Mouse (Mus musculus) large intestine, adult 2 months (tissue): ENCODE results near the gene Ppm1e. TPM values are rescaled to one million over a fixed set of nuclear protein-coding genes. Genes with fewer than 3 reads are reported as not detected.
"Not testable (repeated sequence)": the region's sequence is repeated elsewhere in the genome, so short reads cannot be mapped to it uniquely, and the experiment has no call there.

Experiments
- DNase-seq: peaks from one replicate; pipeline ENCODE4 v3.0.0-alpha.2; 2012; ENCODE audit warnings: low read depth, low spot score
- WGBS: fragments of 180-500 bp; shearing (Covaris S2); methylation state at CpG from one replicate; pipeline ENCODE4 v1.1.7; 2018; 5-methylcytosine and 5-hydroxymethylcytosine counted together
- polyA plus RNA-seq: library from polyadenylated mRNA; depleted of rRNA; stranded (reverse); fragments of >200 nt; gene quantifications from 2 replicates; pipeline ENCODE4 v1.2.3, GENCODE M21; 2012

The Ppm1e gene
- polyA plus RNA-seq, 1 experiment: 0.69 TPM

DNA sequence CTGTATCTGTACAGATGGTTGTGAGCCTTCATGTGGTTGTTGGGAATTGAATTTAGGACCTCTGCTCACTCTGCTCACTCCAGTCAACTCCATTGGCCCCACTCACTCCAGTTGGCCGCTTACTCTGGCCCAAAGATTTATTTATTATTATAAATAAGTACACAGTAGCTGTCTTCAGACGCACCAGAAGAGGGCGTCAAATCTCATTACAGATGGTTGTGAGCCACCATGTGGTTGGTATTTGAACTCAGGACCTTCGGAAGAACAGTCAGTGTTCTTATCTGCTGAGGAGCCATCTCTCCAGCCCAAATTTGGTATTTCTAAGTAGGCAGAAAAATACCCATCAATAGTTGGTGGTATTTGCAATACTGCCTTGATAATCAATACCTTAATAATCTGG is 97.1 kb downstream of the Ppm1e start:
- not testable (repeated sequence) for DNase-seq
- 58% methylated on average over 4 of the region's 4 CpGs for WGBS

- DNase-seq: no peak
- 64% methylated on average over 10 of the region's 10 CpGs for WGBS
Measured at GRCm38 (mm10) chr11:87259792-87260191, 99.0 kb downstream of the Ppm1e start.

DNA sequence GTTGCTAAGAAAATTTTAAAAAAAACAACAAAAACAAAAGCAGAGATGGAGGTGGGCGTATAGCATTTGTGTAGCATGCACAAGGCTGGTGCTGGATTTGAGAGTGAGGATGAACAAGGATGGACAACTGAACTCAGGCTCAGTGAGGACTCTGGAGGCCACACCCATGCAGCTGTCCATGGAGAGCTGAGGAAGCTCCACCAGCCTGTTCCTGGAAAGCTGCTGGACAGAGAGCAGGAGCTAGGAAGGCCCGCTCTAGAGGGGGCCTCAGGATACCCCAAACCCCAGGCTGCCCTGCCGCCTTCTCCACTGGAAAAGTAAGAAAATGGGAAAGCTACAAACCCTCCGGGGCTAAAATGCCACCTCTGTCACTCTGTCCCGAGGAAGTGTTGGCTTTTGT is 101.5 kb downstream of the Ppm1e start:
- 88% methylated on average over 5 of the region's 5 CpGs for WGBS
- DNase-seq: no peak

- no peak for DNase-seq
- WGBS: 58% methylated on average over 5 of the region's 5 CpGs
Measured at GRCm38 (mm10) chr11:87254149-87254548, 104.7 kb downstream of the Ppm1e start.

- WGBS: 88% methylated on average over 6 of the region's 6 CpGs
- no peak for DNase-seq
Measured at GRCm38 (mm10) chr11:87253294-87253693, 105.5 kb downstream of the Ppm1e start.

GRCm38 (mm10) chr11:87250132-87250531 is 108.7 kb downstream of the Ppm1e start:
- DNase-seq: no peak
- 78% methylated on average over 6 of the region's 6 CpGs for WGBS

- 82% methylated on average over 5 of the region's 5 CpGs for WGBS
- no peak for DNase-seq
Measured at GRCm38 (mm10) chr11:87247494-87247866, 111.3 kb downstream of the Ppm1e start.

DNA sequence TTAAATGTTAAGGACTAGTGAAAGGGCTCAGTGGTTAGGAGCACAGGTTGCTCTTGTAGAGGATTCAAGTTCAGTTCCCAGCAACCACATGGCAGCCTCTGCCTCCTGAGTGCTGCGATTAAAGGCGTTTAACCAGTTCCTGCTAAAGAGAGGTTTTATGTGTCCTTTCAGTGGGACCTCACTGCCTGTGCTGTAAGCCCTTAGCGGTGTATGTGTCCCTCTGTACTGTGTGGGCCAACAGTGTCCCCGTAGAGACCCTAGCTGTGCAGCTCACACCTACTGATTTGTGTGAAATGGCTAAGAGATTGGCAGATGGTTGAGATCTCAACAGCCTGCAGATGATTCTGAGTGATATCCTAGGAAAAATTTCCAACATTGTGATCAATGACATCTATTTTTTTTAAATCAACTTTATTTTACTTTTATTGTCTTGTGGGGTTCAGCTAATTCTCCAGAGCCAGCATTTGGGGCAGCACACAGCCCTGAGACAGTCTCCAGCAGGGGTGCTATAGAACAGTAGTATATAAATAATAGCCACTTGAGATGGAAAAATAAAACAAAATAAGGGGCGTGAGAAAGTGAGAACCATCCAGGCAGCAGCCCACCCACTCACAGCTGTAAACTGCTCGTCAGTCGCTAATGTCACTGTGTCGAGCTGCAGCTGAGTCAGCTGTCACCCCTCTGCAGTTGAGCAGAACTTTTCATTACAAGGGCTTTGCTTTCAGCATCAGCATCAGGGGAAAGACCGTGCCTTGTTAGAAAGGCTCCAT is 111.9 kb downstream of the Ppm1e start:
- no peak for DNase-seq
- 70% methylated on average over 9 of the region's 9 CpGs for WGBS

- 58% methylated on average over 4 of the region's 4 CpGs for WGBS
- no peak for DNase-seq
Measured at GRCm38 (mm10) chr11:87246107-87246651, 112.6 kb downstream of the Ppm1e start.

GRCm38 (mm10) chr11:87245171-87245840 is 113.5 kb downstream of the Ppm1e start:
- DNase-seq: no peak
- WGBS: 79% methylated on average over 9 of the region's 9 CpGs

GRCm38 (mm10) chr11:87241256-87241655 is 117.6 kb downstream of the Ppm1e start:
- WGBS: 68% methylated on average over 7 of the region's 7 CpGs
- DNase-seq: no peak

DNA sequence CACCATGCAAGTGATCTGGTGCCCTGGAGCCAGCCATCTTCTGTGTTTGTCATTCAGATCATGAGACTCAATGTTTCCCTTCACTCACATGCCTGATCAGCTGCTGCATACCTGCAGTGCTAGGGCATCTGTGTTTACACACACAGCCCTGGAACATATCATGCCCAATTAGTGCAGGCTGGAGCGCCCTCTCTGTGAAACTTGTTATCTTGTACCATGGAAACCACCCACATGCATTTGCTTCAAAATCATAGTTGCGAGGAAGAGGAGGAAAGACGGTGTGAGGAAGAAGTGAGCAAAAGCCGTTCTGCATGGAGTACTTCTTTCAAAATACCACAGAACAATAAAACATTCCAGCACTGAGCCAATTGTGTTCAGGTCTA is 118.0 kb downstream of the Ppm1e start:
- WGBS: 83% methylated on average over 4 of the region's 4 CpGs
- DNase-seq: no peak

DNA sequence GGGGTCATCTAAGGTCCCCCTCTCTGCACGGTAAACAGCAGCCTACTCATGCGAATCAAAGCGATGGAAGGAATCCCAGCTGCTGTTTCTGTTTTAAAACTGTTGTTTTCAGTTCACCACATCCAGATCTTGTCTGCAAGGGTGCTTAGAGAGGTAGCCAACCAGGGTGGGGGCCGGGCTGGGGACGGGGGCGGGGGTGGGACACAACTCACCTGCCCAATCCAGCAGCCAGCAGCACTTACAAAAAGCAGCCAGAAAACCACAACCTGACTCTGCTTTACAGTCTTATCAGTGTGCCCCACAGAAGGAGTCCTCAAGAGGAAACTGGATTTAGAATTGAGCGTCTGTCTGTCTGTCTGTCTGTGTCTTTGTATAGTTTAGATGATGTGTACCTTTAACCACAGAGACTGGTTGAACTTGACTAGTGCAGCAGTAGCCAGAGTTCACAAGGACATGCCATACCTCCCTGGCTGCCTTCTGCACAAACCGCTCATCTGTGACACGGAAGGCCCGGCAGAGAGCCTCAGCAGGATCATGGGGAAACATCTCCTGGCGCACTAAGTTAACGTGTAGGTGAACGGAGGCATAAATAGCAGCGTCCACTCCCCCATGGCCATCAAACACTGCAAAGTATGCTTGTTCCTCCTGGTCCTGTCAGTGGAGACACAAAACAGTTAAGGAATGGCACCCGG is 118.5 kb downstream of the Ppm1e start:
- WGBS: 77% methylated on average over 15 of the region's 15 CpGs

GRCm38 (mm10) chr11:87238891-87239530 is 119.8 kb downstream of the Ppm1e start:
- 77% methylated on average over 7 of the region's 7 CpGs for WGBS
- no peak for DNase-seq

More for the DNA sequence above, 118.5 kb downstream of the Ppm1e start:
- DNase-seq: no peak

DNA sequence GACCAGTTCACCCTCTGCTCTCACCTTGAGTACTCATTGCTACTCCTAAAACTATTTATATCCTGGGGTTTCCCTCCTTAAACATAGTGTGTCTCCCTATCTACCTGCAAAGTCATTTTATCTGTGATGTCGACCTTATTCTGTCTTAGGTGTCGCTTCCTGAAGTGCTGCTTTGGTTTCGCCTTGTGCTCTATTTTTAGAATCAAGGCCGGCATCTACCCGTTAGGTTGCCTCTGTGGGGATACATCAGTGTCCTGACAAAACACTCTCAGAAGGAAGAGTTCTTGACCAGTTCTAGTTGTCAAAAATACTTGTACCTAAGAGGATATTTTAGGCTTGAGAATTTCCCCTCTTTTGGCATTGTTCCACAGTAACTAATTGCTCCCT is 123.3 kb downstream of the Ppm1e start:
- no peak for DNase-seq
- WGBS: 68% methylated on average over 5 of the region's 5 CpGs

- no peak for DNase-seq
- WGBS: 89% methylated on average over 12 of the region's 12 CpGs
Measured at GRCm38 (mm10) chr11:87234743-87235485, 123.9 kb downstream of the Ppm1e start.

- DNase-seq: no peak
- WGBS: 86% methylated on average over 5 of the region's 5 CpGs
Measured at GRCm38 (mm10) chr11:87233377-87233776, 125.4 kb downstream of the Ppm1e start.

DNA sequence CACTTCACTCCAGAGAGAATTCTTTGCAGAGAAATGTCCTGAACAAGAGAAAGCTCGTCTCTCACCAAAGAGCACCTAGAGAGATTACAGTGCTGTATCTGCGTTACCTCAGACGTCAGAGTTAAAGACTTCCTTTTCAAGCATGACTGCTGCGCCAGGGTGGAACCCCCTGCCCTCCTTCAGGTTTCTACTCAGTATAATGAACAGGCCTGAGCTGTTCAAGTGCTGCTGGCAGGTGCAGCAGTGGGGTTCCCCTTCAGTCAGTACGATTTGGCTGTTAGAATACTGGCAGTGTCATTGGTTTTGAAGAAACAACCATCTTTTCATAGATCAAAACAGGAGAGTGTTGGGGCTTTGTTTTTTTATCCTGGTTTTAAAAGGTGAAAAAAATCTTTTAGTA is 131.8 kb downstream of the Ppm1e start:
- no peak for DNase-seq
- 85% methylated on average over 5 of the region's 5 CpGs for WGBS

GRCm38 (mm10) chr11:87222686-87223085 is 136.1 kb downstream of the Ppm1e start:
- no peak for DNase-seq
- WGBS: 69% methylated on average over 3 of the region's 3 CpGs
